Mouse (Mus musculus) MEL (cell line): ENCODE results near the gene Gm3854.

Experiments
- MAX ChIP-seq: IDR thresholded peaks from 2 replicates; pipeline ENCODE4 v1.6.1; 2011; ENCODE audit warnings: low read length, improper control_type of control experiment
- ZNF384 ChIP-seq: IDR thresholded peaks from 2 replicates; pipeline ENCODE4 v1.6.1; 2012; ENCODE audit warnings: low read depth, mild to moderate bottlenecking, inconsistent platforms, low read length, improper control_type of control experiment

DNA sequence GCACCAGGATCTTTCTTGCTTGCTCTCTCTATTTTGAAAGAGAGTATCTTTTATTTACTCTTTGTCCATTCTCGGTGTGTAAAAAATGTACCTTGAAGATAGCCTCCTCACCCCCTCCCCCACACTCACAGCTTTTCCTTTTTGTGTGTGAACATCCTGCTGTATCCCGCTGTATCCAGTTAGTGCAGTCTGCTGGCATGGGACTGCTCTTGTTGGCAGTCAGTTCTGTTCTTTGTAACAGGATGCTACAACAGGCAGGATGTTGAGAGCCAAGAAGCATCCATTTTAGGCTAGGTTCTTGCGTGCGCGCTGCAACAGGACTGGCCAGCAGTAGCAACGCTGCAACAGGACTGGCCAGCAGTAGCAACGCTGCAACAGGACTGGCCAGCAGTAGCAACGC lies 43.4 kb downstream of the Gm3854 start:
- no peak for TF ChIP-seq ZNF384
- no peak for TF ChIP-seq MAX
